ENCODE assay signal across 10 mouse cellular contexts in genomic region chr10:103236460-103236772, GRCm38 (mm10). TPM values are rescaled to one million over a fixed set of nuclear protein-coding genes. Genes with fewer than 3 reads are reported as not detected.
A peak's percentile ranks its signal among the peaks of the same experiment; 100 is the strongest.
DNase-seq lines count a peak whose midpoint lies in the region; ATAC-seq and TF ChIP-seq lines count a peak whose summit lies in the region.
"Had no signal": no experiment of that assay in that cellular context is flagged by ENCODE, and none has a peak within 500 bp of the region (broad histone marks: within the 10 kb centered on the region; RNA-seq: fewer than 3 reads in every experiment).

No protein-coding gene starts in this region.

- WGBS in kidney, postnatal 0 days = 23% methylated on average over 4 of the region's 4 CpGs
- WGBS in forebrain, embryonic 11.5 days = 20% methylated on average over 4 of the region's 4 CpGs
- 19% methylated on average over 4 of the region's 4 CpGs for WGBS in hindbrain, postnatal 0 days
- WGBS in neural tube, embryonic 12.5 days = 24% methylated on average over 4 of the region's 4 CpGs

- H3K4me3 ChIP-seq in kidney, postnatal 0 days (replicated peaks; ENCODE audit: low read depth, low read length) = peak overlapping the region; percentile 49
- peak overlapping the region; percentile 57 for H3K4me3 ChIP-seq in forebrain, embryonic 11.5 days (ENCODE audit: low read depth, low read length)
- H3K4me3 ChIP-seq in hindbrain, postnatal 0 days (ENCODE audit: low read length) = peak overlapping the region; percentile 64
- H3K4me3 ChIP-seq in neural tube, embryonic 12.5 days = no peak overlapping the region

- DNase-seq in kidney, postnatal 0 days (ENCODE audit: low spot score) = no peak
- DNase-seq in kidney, postnatal 36 days = no peak
- no peak for DNase-seq in forebrain, embryonic 11.5 days (ENCODE audit: low spot score)
- no peak for DNase-seq in hindbrain, postnatal 0 days (ENCODE audit: low spot score)
- DNase-seq in left cerebral cortex, postnatal 36 days (ENCODE audit: low spot score in 2 of 2) = no peak
- no peak for DNase-seq in left cerebral cortex, postnatal 4 days
- DNase-seq in gastrocnemius, postnatal 25 days = no peak
- DNase-seq: thymus, postnatal 14 days had no signal

- TF ChIP-seq CTCF in kidney, postnatal 0 days (IDR thresholded peaks at IDR 0.05; ENCODE audit: low read depth) = no peak
- no peak for TF ChIP-seq CTCF in hindbrain, postnatal 0 days (IDR thresholded peaks at IDR 0.05; ENCODE audit: low read depth)

- H3K9ac ChIP-seq in kidney, postnatal 0 days (ENCODE audit: low read depth, low read length) = no peak overlapping the region
- H3K9ac ChIP-seq in forebrain, embryonic 11.5 days (ENCODE audit: low read length) = no peak overlapping the region
- H3K9ac ChIP-seq in hindbrain, postnatal 0 days (replicated peaks; ENCODE audit: low read length) = no peak overlapping the region; the same call in 1 of the 2 replicates
- H3K9ac ChIP-seq in neural tube, embryonic 12.5 days = no peak overlapping the region

- intact Hi-C loops in left cerebral cortex, postnatal 36 days (cut with DNase I) = no loop called here
- intact Hi-C loops in left cerebral cortex, postnatal 4 days (cut with DNase I) = no loop called here

- no peaks in the 10 kb centered on the region for H3K4me1 ChIP-seq in kidney, postnatal 0 days (replicated peaks; ENCODE audit: insufficient read depth, low read length)
- H3K4me1 ChIP-seq in forebrain, embryonic 11.5 days (replicated peaks; ENCODE audit: control insufficient read depth, insufficient read depth, low read length) = no peaks in the 10 kb centered on the region
- H3K4me1 ChIP-seq in hindbrain, postnatal 0 days (ENCODE audit: insufficient read depth, low read length) = no peaks in the 10 kb centered on the region
- 0 out of 2 replicates have a peak, but pooled peaks cover 4% of the 10 kb centered on the region for H3K4me1 ChIP-seq in neural tube, embryonic 12.5 days

- H3K4me2 ChIP-seq in kidney, postnatal 0 days (ENCODE audit: low read length) = peak overlapping the region; percentile 85
- no peak overlapping the region for H3K4me2 ChIP-seq in forebrain, embryonic 11.5 days (ENCODE audit: low read depth, low read length, severe bottlenecking)
- peak overlapping the region; percentile 87 for H3K4me2 ChIP-seq in hindbrain, postnatal 0 days (ENCODE audit: low read depth, low read length)
- H3K4me2 ChIP-seq in neural tube, embryonic 12.5 days (replicated peaks) = peak overlapping the region; percentile 80; the same call in 1 of the 2 replicates

- no peaks in the 10 kb centered on the region for H3K27me3 ChIP-seq in kidney, postnatal 0 days (ENCODE audit: insufficient read depth, low read length)
- no peaks in the 10 kb centered on the region for H3K27me3 ChIP-seq in forebrain, embryonic 11.5 days (ENCODE audit: control insufficient read depth, insufficient read depth, low read length)
- no peaks in the 10 kb centered on the region for H3K27me3 ChIP-seq in hindbrain, postnatal 0 days (ENCODE audit: insufficient read depth, low read length)
- no peaks in the 10 kb centered on the region for H3K27me3 ChIP-seq in neural tube, embryonic 12.5 days (replicated peaks)

- no peak overlapping the region for H3K27ac ChIP-seq in kidney, postnatal 0 days
- H3K27ac ChIP-seq in forebrain, embryonic 11.5 days (ENCODE audit: low read depth, low read length) = no peak overlapping the region
- no peak overlapping the region for H3K27ac ChIP-seq in hindbrain, postnatal 0 days
- no peak overlapping the region for H3K27ac ChIP-seq in neural tube, embryonic 12.5 days
- H3K27ac ChIP-seq: macrophage had no signal

- no peaks in the 10 kb centered on the region for H3K9me3 ChIP-seq in kidney, postnatal 0 days (replicated peaks; ENCODE audit: low read length)
- no peaks in the 10 kb centered on the region for H3K9me3 ChIP-seq in forebrain, embryonic 11.5 days (ENCODE audit: control insufficient read depth, low read length)
- H3K9me3 ChIP-seq in hindbrain, postnatal 0 days (ENCODE audit: low read length) = no peaks in the 10 kb centered on the region
- no peaks in the 10 kb centered on the region for H3K9me3 ChIP-seq in neural tube, embryonic 12.5 days

- H3K36me3 ChIP-seq in kidney, postnatal 0 days (ENCODE audit: insufficient read depth, low read length) = no peaks in the 10 kb centered on the region
- H3K36me3 ChIP-seq in forebrain, embryonic 11.5 days (ENCODE audit: control insufficient read depth, insufficient read depth, low read length) = no peaks in the 10 kb centered on the region
- no peaks in the 10 kb centered on the region for H3K36me3 ChIP-seq in hindbrain, postnatal 0 days (ENCODE audit: insufficient read depth, low read length)
- no peaks in the 10 kb centered on the region for H3K36me3 ChIP-seq in neural tube, embryonic 12.5 days

- ATAC-seq in kidney, postnatal 0 days (replicated peaks; ENCODE audit: low FRiP score, low read depth) = no peak
- ATAC-seq in forebrain, embryonic 11.5 days (replicated peaks; ENCODE audit: low FRiP score) = peak; percentile 47
- peak; percentile 46 for ATAC-seq in hindbrain, postnatal 0 days
- no peak for ATAC-seq in neural tube, embryonic 12.5 days (ENCODE audit: low FRiP score, low read depth)

RNA-seq across cellular contexts. Expression of gene Lrriq1, which starts 0.3 kb away (rescaled TPM):
- polyA plus RNA-seq in kidney, postnatal 0 days (2015; fragmentation: Nextera tagmentation; extraction: Ambion mirVana) = 19.4 and 22.1 TPM in 2 replicates
- polyA plus RNA-seq in forebrain, embryonic 11.5 days (2014; fragmentation: Nextera tagmentation; extraction: Ambion mirVana) = 1.7 and 2.1 TPM in 2 replicates
- total RNA-seq in hindbrain, postnatal 0 days (2014; rRNA removed) = 1.4 and 4.1 TPM in 2 replicates
- 5.7 and 8.0 TPM in 2 replicates for polyA plus RNA-seq in hindbrain, postnatal 0 days (2015; fragmentation: Nextera tagmentation; extraction: Ambion mirVana)
- polyA plus RNA-seq in neural tube, embryonic 12.5 days (2016; fragmentation: Nextera tagmentation; extraction: Ambion mirVana) = 1.4 and 1.5 TPM in 2 replicates
- 1 to 10 TPM; 3.8 to 4.8 TPM for total RNA-seq in left cerebral cortex, postnatal 36 days (2021)
- 1 to 10 TPM; 2.8 to 3.2 TPM for total RNA-seq in left cerebral cortex, postnatal 4 days (2021)
- not detected for total RNA-seq in gastrocnemius, postnatal 25 days (2021)
- polyA plus RNA-seq: macrophage had no signal

Comparison
In these comparisons a context has a peak if more than half of its experiments do, and no peak if none do; other contexts are left out.
1. ATAC-seq: peak in forebrain, embryonic 11.5 days (single experiment) and hindbrain, postnatal 0 days (single experiment); none in kidney, postnatal 0 days (single experiment) and neural tube, embryonic 12.5 days (single experiment).